Mouse (Mus musculus) liver, adult 2 months (tissue): ENCODE measurements at regions not wholly inside any gene's neighbourhood (a gene's known extent, or its start where the extent isn't known, plus 50 kb on each side); places are given as distances from the start of the nearest gene placed in this dataset.

Source experiments
- CTCF ChIP-seq: fragments of 200-500 bp; IDR thresholded peaks from 2 replicates; pipeline ENCODE4 v1.5.1; 2011; ENCODE audit warnings: low read depth, low read length, control low read depth
- POLR2A ChIP-seq: fragments of 200-500 bp; IDR thresholded peaks from 2 replicates; pipeline ENCODE4 v1.6.1; 2011; ENCODE audit warnings: low read length, control low read depth; ENCODE audit not compliant: insufficient read depth; ENCODE audit errors: extremely low read depth

GRCm38 (mm10) chr8:128276475-128276874, 81.9 kb upstream of the Nrp1 start:
- no peak for TF ChIP-seq CTCF
- TF ChIP-seq POLR2A = no peak
